Mouse (Mus musculus): ENCODE measurements around the gene Arvcf.

DNA sequence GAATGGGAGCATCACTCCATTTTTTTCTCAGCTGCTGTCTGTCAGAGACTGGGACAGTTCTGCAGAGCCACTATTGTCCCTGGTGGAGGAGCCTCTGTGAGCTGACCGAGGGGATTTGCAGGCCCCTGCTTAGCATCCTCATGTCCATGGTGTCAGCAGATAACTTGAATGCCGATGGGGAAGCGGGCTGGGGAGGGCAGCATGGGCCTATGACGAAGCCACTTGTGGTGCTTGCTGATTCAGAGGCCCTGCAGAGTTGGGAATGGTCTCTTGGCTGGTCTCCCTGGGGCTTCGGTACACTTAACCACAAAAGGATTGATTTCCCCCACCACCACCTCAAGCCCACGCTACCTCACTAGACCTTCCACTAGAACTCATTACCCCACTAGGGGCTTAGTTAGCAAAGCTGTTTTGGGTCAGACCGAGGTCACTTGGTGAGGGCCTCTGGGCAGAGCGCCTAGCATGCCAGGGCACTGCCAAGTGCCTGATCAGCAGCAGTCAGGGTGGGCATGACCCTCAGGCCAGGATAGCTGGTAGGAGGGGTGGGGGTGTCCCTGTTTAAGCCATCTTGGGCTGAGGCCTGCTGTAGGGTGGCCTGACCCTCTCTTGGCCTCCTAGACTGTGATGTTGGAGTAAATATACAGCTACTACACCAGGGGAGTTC is 31.5 kb downstream of the Arvcf start:
- TF ChIP-seq CTCF (IDR thresholded peaks at IDR 0.05; ENCODE audit: low read depth), result no peak
- TF ChIP-seq EP300 (IDR thresholded peaks at IDR 0.05; ENCODE audit: low read depth), result no peak

All from liver, postnatal 0 days (tissue).